Mouse (Mus musculus) naive thymus-derived CD4-positive, alpha-beta T cell, adult 2 months (primary cell): ENCODE measurements around the gene Ubr2.

Source experiments
- DNase-seq: peaks from one replicate; pipeline ENCODE4 v3.0.0-alpha.2; 2011; ENCODE audit warnings: low read depth

Ubr2 gene

GRCm38 (mm10) chr17:47009898-47010721 lies at the start of gene Ubr2:
Gene Ubr2 (minus strand): TSS chr17:47010556.
- DNase-seq: peak; percentile 91

DNA sequence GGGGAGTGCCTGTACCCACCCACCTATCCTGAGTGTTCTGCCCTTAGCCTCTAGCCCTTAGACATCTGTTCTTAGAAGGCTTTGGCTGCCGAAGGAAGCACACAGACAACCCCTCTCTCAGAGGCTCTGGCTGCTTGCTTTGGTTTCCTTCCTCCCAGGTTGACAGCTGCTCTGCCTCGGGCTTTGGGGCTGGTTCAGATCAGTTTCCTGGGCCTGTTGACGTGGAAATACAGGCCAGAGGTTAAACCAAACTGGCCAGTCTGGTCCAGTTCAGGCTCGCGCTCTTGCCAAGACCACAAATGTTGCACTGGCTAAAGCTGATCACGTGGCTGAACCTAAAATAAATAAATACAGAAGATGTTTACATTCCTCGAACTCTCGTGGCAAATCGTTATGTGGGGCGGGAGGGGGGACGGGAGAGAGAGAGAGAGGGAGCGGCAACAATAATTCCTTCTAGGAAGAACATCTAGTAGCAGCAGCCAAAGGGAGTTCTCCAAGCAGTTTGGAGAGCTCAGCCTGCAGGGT lies 49.5 kb upstream of the Ubr2 start:
- DNase-seq: no peak

DNA sequence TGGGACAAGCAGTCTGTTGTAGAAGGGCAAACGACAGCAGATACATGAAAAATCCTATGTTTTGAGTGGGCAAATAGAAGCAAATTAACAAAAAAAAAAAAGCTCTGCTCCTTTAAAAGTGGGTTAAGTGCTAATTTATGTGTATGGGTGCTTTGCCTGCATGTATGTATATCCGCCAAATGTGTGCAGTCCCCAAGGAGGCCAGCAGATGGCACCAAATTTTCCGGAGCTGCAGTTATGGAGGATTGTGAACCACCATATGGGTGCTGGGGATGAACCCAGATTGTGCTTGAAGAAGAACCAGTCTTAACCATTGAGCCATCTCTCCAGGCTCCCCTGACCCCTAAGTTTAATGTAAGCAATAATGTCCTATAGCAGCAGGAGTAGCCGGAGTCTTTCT lies 47.6 kb upstream of the Ubr2 start:
- no peak for DNase-seq

DNA sequence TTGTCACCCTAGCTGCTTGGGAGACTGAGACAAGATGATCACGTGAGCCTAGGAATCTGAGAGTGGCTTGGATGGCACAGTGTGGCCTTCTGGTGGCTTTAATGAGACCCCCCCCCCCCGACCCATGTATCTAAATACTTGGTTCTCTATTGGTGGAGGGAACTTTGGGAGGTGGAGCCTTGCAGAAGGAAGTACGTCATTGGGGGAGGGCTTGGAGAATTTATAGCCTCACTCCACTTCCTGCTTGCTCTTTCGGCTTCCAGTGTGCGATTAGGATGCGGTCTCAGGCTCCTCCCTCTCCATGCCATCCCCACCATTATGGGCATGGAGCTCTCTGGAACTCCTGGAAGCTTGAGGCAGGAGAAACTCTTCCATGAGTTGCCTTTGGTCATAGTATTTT lies 46.1 kb upstream of the Ubr2 start:
- no peak for DNase-seq

- no peak for DNase-seq
Measured at GRCm38 (mm10) chr17:47055121-47055520, 44.8 kb upstream of the Ubr2 start.

- DNase-seq: no peak
Measured at GRCm38 (mm10) chr17:47054613-47055012, 44.3 kb upstream of the Ubr2 start.

DNA sequence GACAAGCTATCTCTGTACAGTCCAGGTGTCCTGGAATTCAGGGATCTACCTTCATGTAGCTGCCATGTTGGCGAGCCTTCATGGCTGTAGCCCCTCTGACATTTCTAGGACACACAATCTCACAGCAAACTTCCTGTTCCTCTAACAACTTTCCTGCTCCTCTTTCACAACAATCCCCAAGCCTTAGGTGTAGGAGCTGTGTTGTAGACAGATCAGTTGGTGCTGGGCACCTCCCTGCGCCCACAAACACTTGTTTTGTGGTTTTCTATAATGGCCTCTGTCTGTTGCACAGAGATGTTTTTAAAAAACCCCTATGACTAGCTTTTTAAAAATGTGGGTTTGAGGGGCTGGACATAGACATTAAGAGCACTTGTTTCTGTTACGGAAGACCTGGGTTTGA lies 40.3 kb upstream of the Ubr2 start:
- no peak for DNase-seq

- DNase-seq: no peak
Measured at GRCm38 (mm10) chr17:47042866-47043265, 32.5 kb upstream of the Ubr2 start.

- peak; percentile 74 for DNase-seq
Measured at GRCm38 (mm10) chr17:47038844-47039803, 28.8 kb upstream of the Ubr2 start.

- no peak for DNase-seq
Measured at GRCm38 (mm10) chr17:47034536-47034935, 24.2 kb upstream of the Ubr2 start.

GRCm38 (mm10) chr17:47033643-47034042 lies 23.3 kb upstream of the Ubr2 start:
- peak; percentile 67 for DNase-seq

DNA sequence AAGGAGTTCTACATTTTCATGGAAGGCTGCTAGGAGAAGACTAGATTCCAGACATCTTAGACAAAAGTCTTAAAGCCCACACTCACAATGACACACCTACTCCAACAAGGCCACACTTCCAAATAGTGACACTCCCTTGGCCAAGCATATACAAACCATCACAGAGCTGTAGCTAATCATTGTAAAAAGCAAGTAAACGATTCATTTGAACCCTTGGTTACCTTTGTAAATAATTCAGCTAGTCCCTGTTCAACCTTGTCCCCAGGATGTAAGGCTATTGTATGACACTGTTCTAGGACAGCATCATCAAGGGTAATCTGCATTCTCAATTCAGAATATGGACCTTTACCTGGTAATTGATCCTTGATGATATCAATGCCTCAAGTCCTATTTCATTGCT lies 14.4 kb upstream of the Ubr2 start:
- no peak for DNase-seq

GRCm38 (mm10) chr17:47023369-47023768 lies 13.0 kb upstream of the Ubr2 start:
- no peak for DNase-seq

DNA sequence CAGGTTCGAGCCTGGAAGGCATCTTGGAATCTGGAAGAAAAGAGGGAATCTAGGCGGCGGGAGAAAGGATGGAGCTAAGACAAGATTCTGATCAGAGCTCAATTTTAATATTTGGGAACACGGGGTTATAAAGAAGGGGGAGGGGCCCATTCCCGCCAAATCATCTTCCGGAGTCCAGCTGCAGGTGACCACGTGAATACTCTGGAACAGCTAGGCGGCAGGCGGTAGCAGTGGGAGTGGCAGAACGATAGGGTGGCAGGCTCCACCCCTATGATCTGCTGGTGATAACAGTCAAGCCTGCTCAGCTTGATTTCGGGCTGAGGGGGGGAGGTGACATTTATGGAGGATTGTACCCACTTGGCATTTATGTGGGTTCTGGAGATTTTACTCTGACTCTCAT lies 2.5 kb upstream of the Ubr2 start:
- no peak for DNase-seq

DNA sequence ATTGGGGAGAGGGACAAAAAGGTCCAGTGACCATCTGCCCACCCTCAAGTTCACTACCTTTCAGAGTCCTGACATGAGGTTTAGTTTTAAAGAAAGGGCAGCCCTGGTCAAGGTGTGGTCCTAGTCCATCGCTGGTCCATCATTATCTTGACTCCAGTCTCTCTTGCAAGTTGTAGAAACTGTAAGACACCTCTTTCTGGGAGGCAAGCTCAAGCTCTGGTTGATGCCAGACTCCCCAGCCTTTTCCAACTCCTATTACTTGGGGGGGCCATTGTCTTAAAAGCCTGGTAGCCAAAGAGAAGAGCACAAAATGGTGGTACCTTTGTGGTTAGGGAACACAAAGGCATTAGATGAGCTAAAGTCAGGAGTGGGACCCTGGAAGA lies 1.3 kb upstream of the Ubr2 start:
- DNase-seq: no peak

- peak; percentile 79 for DNase-seq
Measured at GRCm38 (mm10) chr17:47010722-47011660, 635 bp upstream of the Ubr2 start.

GRCm38 (mm10) chr17:47009546-47009897 lies 834 bp downstream of the Ubr2 start:
- no peak for DNase-seq

GRCm38 (mm10) chr17:47009016-47009415 lies 1.3 kb downstream of the Ubr2 start:
- DNase-seq: peak; percentile 60

DNA sequence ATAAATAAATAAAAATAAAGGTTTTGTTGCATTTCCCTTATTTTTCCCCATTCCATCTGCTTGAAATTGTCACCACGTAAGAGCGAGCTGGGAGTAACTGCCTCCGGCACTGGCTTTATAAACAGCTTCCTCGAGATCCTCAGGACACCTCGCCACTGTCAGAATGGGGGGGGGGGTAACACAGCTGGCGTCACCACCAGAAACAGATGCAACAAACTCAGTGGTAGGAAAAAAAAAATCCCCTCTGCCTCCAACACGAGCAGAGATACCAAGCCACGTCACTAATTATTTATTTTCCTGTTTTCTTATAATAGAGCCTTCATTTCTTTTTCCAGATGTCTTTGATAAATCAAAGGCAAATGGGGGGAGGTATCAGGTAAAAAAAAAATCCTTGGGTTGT lies 1.9 kb downstream of the Ubr2 start:
- DNase-seq: no peak

DNA sequence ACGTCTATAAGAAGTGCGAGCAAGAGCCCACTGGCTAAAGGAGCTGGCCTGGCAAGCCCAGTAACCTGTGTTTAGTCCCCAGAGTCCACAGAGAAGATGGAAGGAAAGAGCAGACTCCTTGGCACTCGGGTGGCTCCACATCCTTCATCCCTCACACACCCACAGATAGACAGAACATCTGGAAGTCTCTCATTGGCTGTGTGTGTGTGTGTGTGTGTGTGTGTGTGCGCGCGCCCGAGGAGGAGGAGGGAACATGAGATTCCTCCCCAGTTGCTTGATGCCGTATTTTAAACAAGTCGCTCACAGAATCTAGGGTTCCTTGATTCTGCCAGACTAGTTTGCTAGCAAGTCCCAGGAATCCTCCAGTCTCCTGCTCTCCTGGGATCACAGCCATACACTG lies 3.6 kb downstream of the Ubr2 start:
- DNase-seq: no peak

DNA sequence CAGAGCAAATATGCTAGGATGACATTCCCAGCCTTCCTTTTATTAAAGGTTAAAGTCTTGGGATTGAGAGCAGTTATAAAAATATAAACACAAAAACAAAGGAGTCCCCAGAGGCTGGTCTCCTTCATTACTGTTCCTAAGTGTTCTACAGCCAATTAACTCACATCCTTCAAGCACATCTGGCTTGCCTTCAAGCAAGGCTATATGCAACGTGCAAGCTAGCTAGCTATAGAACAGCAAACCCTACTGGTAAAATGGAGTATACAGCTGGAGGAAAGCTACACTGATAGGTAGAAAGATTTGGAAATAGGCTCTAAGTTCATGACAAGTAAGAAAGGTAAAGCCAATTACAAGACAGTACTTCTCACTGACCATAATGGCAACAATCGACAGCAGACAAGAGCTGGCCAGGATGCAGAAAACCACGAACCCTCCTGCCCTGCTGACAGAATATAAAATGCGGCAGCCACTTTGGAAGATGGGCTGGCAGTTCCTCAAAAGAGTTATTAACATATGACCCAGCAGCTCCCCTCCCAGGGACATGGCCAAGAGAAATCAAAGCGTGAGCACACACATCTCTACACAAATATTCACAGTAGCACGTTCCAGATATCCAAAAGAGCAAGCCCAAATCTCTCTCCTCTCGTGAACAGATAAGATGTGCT lies 4.5 kb downstream of the Ubr2 start:
- DNase-seq: no peak
